Mouse (Mus musculus) CH12.LX (cell line): Measurements from ENCODE around the gene Adam10. TPM values are rescaled to one million over a fixed set of nuclear protein-coding genes. Genes with fewer than 3 reads are reported as not detected.

Source experiments
- DNase-seq: peaks from one replicate; pipeline ENCODE4 v3.0.0-alpha.2; 2013; ENCODE audit errors: extremely low read depth
- H3K27ac ChIP-seq: 2 replicates; pipeline ENCODE4 v1.5.1; 2012; ENCODE audit warnings: low read depth, mild to moderate bottlenecking, control low read depth, moderate library complexity; ENCODE audit not compliant: insufficient read depth
- H3K27me3 ChIP-seq: replicated peaks from 2 replicates; pipeline ENCODE3; 2012; ENCODE audit warnings: inconsistent platforms
- H3K36me3 ChIP-seq, 2 experiments: replicated peaks in 1 of 2; 2 replicates each; pipeline versions ENCODE3 to v1.6.1; 2012; ENCODE audit warnings: inconsistent platforms in 1 of 2, low read length in 1 of 2, mild to moderate bottlenecking in 1 of 2, mixed read lengths in 1 of 2, moderate library complexity in 1 of 2; ENCODE audit not compliant: control insufficient read depth in 1 of 2, insufficient read depth in 1 of 2
- H3K4me1 ChIP-seq, 2 experiments: 2 replicates each; pipeline ENCODE4 v1.6.1; 2012; ENCODE audit warnings: inconsistent platforms in 1 of 2, moderate library complexity in 1 of 2; ENCODE audit not compliant: insufficient read depth in 2 of 2, control insufficient read depth in 1 of 2
- H3K4me2 ChIP-seq: 2 replicates; pipeline ENCODE4 v1.6.1; 2012; ENCODE audit warnings: low read depth, mild to moderate bottlenecking, control low read depth; ENCODE audit not compliant: poor library complexity, insufficient read depth, severe bottlenecking
- H3K4me3 ChIP-seq, 3 experiments: fragments of 150-350 bp in 1 of 3; sonication (generic) in 1 of 3; replicated peaks in 1 of 3; 2 replicates each; pipeline versions ENCODE3 to v1.5.1; 2011 to 2012; ENCODE audit warnings: low read depth in 2 of 3, low read length in 2 of 3, mild to moderate bottlenecking in 2 of 3, moderate library complexity in 2 of 3, control low read depth in 1 of 3, improper control_type of control experiment in 1 of 3, inconsistent platforms in 1 of 3, mixed read lengths in 1 of 3; ENCODE audit not compliant: poor library complexity in 1 of 3
- H3K79me2 ChIP-seq: replicated peaks from 2 replicates; pipeline ENCODE4 v1.6.1; 2012; ENCODE audit warnings: mild to moderate bottlenecking, moderate library complexity; ENCODE audit not compliant: control insufficient read depth, poor library complexity, insufficient read depth, severe bottlenecking; ENCODE audit errors: extremely low read depth
- H3K9ac ChIP-seq: 2 replicates; pipeline ENCODE4 v1.6.1; 2012; ENCODE audit warnings: low read depth, mild to moderate bottlenecking, control low read depth, moderate library complexity; ENCODE audit not compliant: insufficient read depth
- H3K9me3 ChIP-seq: replicated peaks from 2 replicates; pipeline ENCODE3; 2012; ENCODE audit warnings: low read length, inconsistent platforms, mixed read lengths
- BHLHE40 ChIP-seq: IDR thresholded peaks from 2 replicates; pipeline ENCODE4 v1.6.1; 2011; ENCODE audit warnings: mild to moderate bottlenecking, low read depth, low read length, improper control_type of control experiment
- CHD1 ChIP-seq: IDR thresholded peaks from 2 replicates; pipeline ENCODE4 v1.6.1; 2012; ENCODE audit warnings: low read depth, low read length, improper control_type of control experiment, inconsistent platforms
- ELF1 ChIP-seq: IDR thresholded peaks from 2 replicates; pipeline ENCODE4 v1.6.1; 2014; ENCODE audit warnings: low read depth, mild to moderate bottlenecking, inconsistent platforms, low read length, improper control_type of control experiment
- GABPA ChIP-seq: IDR thresholded peaks from 2 replicates; pipeline ENCODE4 v1.6.1; 2012; ENCODE audit warnings: low read depth, low read length, improper control_type of control experiment, inconsistent platforms; ENCODE audit not compliant: insufficient replicate concordance
- HCFC1 ChIP-seq: IDR thresholded peaks from 2 replicates; pipeline ENCODE4 v1.6.1; 2012; ENCODE audit warnings: low read depth, mild to moderate bottlenecking, inconsistent platforms, low read length, improper control_type of control experiment
- JUN ChIP-seq: IDR thresholded peaks from 2 replicates; pipeline ENCODE4 v1.6.1; 2011; ENCODE audit warnings: low read depth, mild to moderate bottlenecking, low read length, improper control_type of control experiment, moderate library complexity; ENCODE audit not compliant: insufficient read depth
- KAT2A ChIP-seq: IDR thresholded peaks from 2 replicates; pipeline ENCODE4 v1.6.1; 2012; ENCODE audit warnings: low read length, improper control_type of control experiment, inconsistent platforms; ENCODE audit not compliant: insufficient replicate concordance
- MAFK ChIP-seq: IDR thresholded peaks from 2 replicates; pipeline ENCODE4 v1.6.1; 2011; ENCODE audit warnings: low read length, improper control_type of control experiment; ENCODE audit not compliant: insufficient replicate concordance
- MAZ ChIP-seq: IDR thresholded peaks from 2 replicates; pipeline ENCODE4 v1.6.1; 2012; ENCODE audit warnings: low read depth, mild to moderate bottlenecking, inconsistent platforms, low read length, improper control_type of control experiment, moderate library complexity
- MEF2A ChIP-seq: IDR thresholded peaks from 2 replicates; pipeline ENCODE4 v1.6.1; 2014; ENCODE audit warnings: low read depth, mild to moderate bottlenecking, inconsistent platforms, low read length, improper control_type of control experiment, borderline replicate concordance
- MXI1 ChIP-seq: IDR thresholded peaks from 2 replicates; pipeline ENCODE4 v1.6.1; 2011; ENCODE audit warnings: mild to moderate bottlenecking, low read depth, low read length, improper control_type of control experiment
- MYC ChIP-seq: IDR thresholded peaks from 2 replicates; pipeline ENCODE4 v1.6.1; 2011; ENCODE audit warnings: low read depth, mild to moderate bottlenecking, improper control_type of control experiment, low read length
- NELFE ChIP-seq: IDR thresholded peaks from 2 replicates; pipeline ENCODE4 v1.6.1; 2011; ENCODE audit warnings: low read depth, low read length, improper control_type of control experiment
- NRF1 ChIP-seq: IDR thresholded peaks from 2 replicates; pipeline ENCODE4 v1.6.1; 2014; ENCODE audit warnings: low read depth, mild to moderate bottlenecking, inconsistent platforms, low read length, improper control_type of control experiment, moderate library complexity
- POLR2AphosphoS2 ChIP-seq: IDR thresholded peaks from 2 replicates; pipeline ENCODE4 v1.6.1; 2011; ENCODE audit warnings: low read depth, low read length, improper control_type of control experiment
- RAD21 ChIP-seq: IDR thresholded peaks from 2 replicates; pipeline ENCODE4 v1.6.1; 2011; ENCODE audit warnings: low read depth, mild to moderate bottlenecking, low read length, improper control_type of control experiment, moderate library complexity
- RCOR1 ChIP-seq: conservative IDR thresholded peaks from 2 replicates; pipeline ENCODE4 v1.6.1; 2012; ENCODE audit warnings: low read depth, mild to moderate bottlenecking, inconsistent platforms, low read length, improper control_type of control experiment
- SMC3 ChIP-seq: IDR thresholded peaks from 2 replicates; pipeline ENCODE4 v1.6.1; 2011; ENCODE audit warnings: low read depth, low read length, improper control_type of control experiment
- TBP ChIP-seq: conservative IDR thresholded peaks from 2 replicates; pipeline ENCODE4 v1.6.1; 2011; ENCODE audit warnings: low read depth, low read length, improper control_type of control experiment
- TCF12 ChIP-seq: IDR thresholded peaks from 2 replicates; pipeline ENCODE4 v1.6.1; 2014; ENCODE audit warnings: low read depth, mild to moderate bottlenecking, inconsistent platforms, low read length, improper control_type of control experiment
- USF1 ChIP-seq: IDR thresholded peaks from 2 replicates; pipeline ENCODE4 v1.6.1; 2014; ENCODE audit warnings: low read depth, mild to moderate bottlenecking, inconsistent platforms, low read length, improper control_type of control experiment
- ZC3H11A ChIP-seq: IDR thresholded peaks from 2 replicates; pipeline ENCODE4 v1.6.1; 2012; ENCODE audit warnings: low read depth, mild to moderate bottlenecking, inconsistent platforms, low read length, improper control_type of control experiment
- dilution Hi-C: fragments of 300-500 bp; cut with MboI; formaldehyde crosslinking; loops from 2 replicates; pipeline ENCODE4 v1.14.3; 2020; ENCODE audit warnings: low sequenced_read_pairs; ENCODE audit not compliant: extremely low pct_unique_long_range_greater_than_20kb, extremely low pct_ligation_motif_present
- in situ Hi-C: fragments of 300-500 bp; cut with MboI; formaldehyde crosslinking; loops from 3 replicates; pipeline ENCODE4 v1.14.3; 2019; ENCODE audit warnings: low sequenced_read_pairs, low pct_ligation_motif_present, low pct_unique_long_range_greater_than_20kb, mixed read lengths
- polyA plus RNA-seq: library from polyadenylated mRNA; unstranded; fragments of >175 nt; gene quantifications from 2 replicates; pipeline ENCODE4 v1.2.1, GENCODE M21; 2012; ENCODE audit warnings: low read depth; ENCODE audit not compliant: insufficient read length
- total RNA-seq, 2 experiments: library from RNA; depleted of rRNA; stranded (reverse); fragments of 300-350 nt in 1 of 2; fragments of >200 nt in 1 of 2; gene quantifications; 2 replicates each; pipeline ENCODE4 v1.2.3; 2012 to 2014

The Adam10 gene
- total and polyA plus RNA-seq, 3 experiments: 9.3 to 28.9 (median 17.8) TPM

GRCm38 (mm10) chr9:70654496-70654895, 24.3 kb upstream of the Adam10 start:
- H3K9me3 ChIP-seq: no peaks in the 10 kb centered on the region
- no peak for TF ChIP-seq MXI1
- TF ChIP-seq SMC3: no peak
- no peak for TF ChIP-seq RCOR1
- TF ChIP-seq USF1: no peak
- TF ChIP-seq RAD21: no peak
- TF ChIP-seq BHLHE40: no peak
- TF ChIP-seq MAZ: no peak
- no peak for TF ChIP-seq NRF1
- peaks cover 0 to 8% of the 10 kb centered on the region in 2 experiments for H3K36me3 ChIP-seq
- peaks cover 14 to 67% of the 10 kb centered on the region in 2 experiments for H3K4me1 ChIP-seq
- peaks cover 10% of the 10 kb centered on the region for H3K79me2 ChIP-seq
- H3K4me3 ChIP-seq: peak overlapping the region in 1 of 3 experiments; percentile 9
- no peak overlapping the region for H3K27ac ChIP-seq
- no peaks in the 10 kb centered on the region for H3K27me3 ChIP-seq
- peak overlapping the region; percentile 37 for H3K4me2 ChIP-seq
- DNase-seq: no peak
- dilution Hi-C loops: no loop called here
- H3K9ac ChIP-seq: no peak overlapping the region
- in situ Hi-C loops: no loop called here

- H3K9ac ChIP-seq: no peak overlapping the region; the same call in 1 of the 2 replicates
- peaks cover 10% of the 10 kb centered on the region for H3K79me2 ChIP-seq
- no peak overlapping the region for H3K27ac ChIP-seq
- peak overlapping the region; percentile 65 for H3K4me2 ChIP-seq
- no peaks in the 10 kb centered on the region for H3K9me3 ChIP-seq
- peaks cover 9 to 54% of the 10 kb centered on the region in 2 experiments for H3K4me1 ChIP-seq
- H3K27me3 ChIP-seq: no peaks in the 10 kb centered on the region
- H3K36me3 ChIP-seq: peaks cover 0 to 5% of the 10 kb centered on the region in 2 experiments
- dilution Hi-C loops: no loop called here
- H3K4me3 ChIP-seq: peak overlapping the region in 2 of 3 experiments; percentile 91
- in situ Hi-C loops: no loop called here
- 0 out of 2 replicates have a peak, but pooled peaks have one; percentile 77 for TF ChIP-seq CHD1
- no peak for TF ChIP-seq MYC
- TF ChIP-seq JUN: no peak
- TF ChIP-seq, all 38 proteins: peak for 1
- no peak for DNase-seq
Observed at GRCm38 (mm10) chr9:70655764-70656129, 23.1 kb upstream of the Adam10 start.

- Histone ChIP-seq H3K4me1 (peaks cover 9 to 49% of the 10 kb centered on the region in 2 experiments), H3K9me3 (no peaks in the 10 kb centered on the region), H3K79me2 (peaks cover 10% of the 10 kb centered on the region; the same call in 1 of the 2 replicates), H3K27ac (peak within 1 kb of the TSS; percentile 53), H3K9ac (peak within 1 kb of the TSS; percentile 79), H3K27me3 (no peaks in the 10 kb centered on the region), H3K36me3 (peaks cover 0 to 4% of the 10 kb centered on the region in 2 experiments), H3K4me2 (peak within 1 kb of the TSS; percentile 65), H3K4me3 (peak within 1 kb of the TSS; percentile 91 to 99 (median 91))
- in situ Hi-C loops: no loop called here
- peak; percentile 76 for DNase-seq
- dilution Hi-C loops: no loop called here
- TF ChIP-seq MEF2A (no peak), POLR2AphosphoS2 (no peak), TCF12 (no peak), RCOR1 (no peak), JUN (no peak), HCFC1 (no peak), KAT2A (no peak), RAD21 (no peak), ZC3H11A (no peak), NELFE (no peak), MAZ (peak; percentile 71; the same call in 1 of the 2 replicates), USF1 (peak; percentile 30; the same call in 1 of the 2 replicates), MAFK (no peak), GABPA (no peak), TBP (no peak; the same call in 1 of the 2 replicates), ELF1 (0 out of 2 replicates have a peak, but pooled peaks have one; percentile 47)
Observed at GRCm38 (mm10) chr9:70656130-70657007, 22.4 kb upstream of the Adam10 start, which contains the start of gene Gm10642. Gene Gm10642, plus strand, starts transcription at chr9:70656251.
